Mouse (Mus musculus) liver, adult 2 months (tissue): ENCODE measurements at regions not wholly inside any gene's neighbourhood (a gene's known extent, or its start where the extent isn't known, plus 50 kb on each side); places are given as distances from the start of the nearest gene placed in this dataset.
"Not testable (repeated sequence)": the region's sequence is repeated elsewhere in the genome, so short reads cannot be mapped to it uniquely, and the experiment has no call there.

ENCODE experiments used
- CTCF ChIP-seq: fragments of 200-500 bp; IDR thresholded peaks from 2 replicates; pipeline ENCODE4 v1.5.1; 2011; ENCODE audit warnings: low read depth, low read length, control low read depth
- POLR2A ChIP-seq: fragments of 200-500 bp; IDR thresholded peaks from 2 replicates; pipeline ENCODE4 v1.6.1; 2011; ENCODE audit warnings: low read length, control low read depth; ENCODE audit not compliant: insufficient read depth; ENCODE audit errors: extremely low read depth

DNA sequence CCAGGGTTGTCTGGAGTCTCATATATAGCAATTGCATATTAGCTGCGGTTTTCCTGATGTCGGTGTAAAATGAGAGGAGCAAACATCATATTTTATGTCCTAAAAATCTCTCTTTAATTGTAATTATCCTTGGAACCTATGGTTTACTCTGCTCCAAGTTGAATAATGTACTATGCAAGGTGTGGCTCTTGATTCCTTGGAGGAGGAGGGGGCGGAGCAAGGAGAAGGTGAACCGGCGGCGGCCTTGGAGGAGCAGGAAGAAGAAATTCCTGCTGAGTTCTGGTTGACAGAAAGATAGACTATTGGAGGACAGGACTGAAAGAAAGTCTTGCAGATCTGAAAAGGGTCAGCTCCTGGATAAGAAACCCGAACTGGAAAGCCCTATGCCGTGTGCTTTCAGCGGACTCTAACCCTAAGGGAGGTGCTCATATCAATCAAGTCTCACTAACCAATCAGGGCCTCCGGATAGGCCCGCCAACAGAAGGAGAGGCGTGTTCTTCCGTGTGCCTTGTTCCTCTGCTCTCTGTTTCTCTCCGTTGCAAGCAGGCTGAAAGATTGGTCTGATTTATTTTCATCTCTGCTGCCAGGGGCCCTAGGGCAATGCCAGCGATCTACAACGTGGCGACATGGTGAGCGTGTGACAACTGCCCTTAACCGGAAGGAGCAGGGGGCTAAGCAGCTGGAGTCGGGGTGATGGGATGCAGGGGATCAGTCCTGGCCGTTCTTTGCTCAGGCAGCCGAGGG lies 114.1 kb upstream of the Zfp808 start:
- not testable (repeated sequence) for TF ChIP-seq CTCF, POLR2A
